ENCODE assay signal across 8 mouse cellular contexts in the genomic region with DNA sequence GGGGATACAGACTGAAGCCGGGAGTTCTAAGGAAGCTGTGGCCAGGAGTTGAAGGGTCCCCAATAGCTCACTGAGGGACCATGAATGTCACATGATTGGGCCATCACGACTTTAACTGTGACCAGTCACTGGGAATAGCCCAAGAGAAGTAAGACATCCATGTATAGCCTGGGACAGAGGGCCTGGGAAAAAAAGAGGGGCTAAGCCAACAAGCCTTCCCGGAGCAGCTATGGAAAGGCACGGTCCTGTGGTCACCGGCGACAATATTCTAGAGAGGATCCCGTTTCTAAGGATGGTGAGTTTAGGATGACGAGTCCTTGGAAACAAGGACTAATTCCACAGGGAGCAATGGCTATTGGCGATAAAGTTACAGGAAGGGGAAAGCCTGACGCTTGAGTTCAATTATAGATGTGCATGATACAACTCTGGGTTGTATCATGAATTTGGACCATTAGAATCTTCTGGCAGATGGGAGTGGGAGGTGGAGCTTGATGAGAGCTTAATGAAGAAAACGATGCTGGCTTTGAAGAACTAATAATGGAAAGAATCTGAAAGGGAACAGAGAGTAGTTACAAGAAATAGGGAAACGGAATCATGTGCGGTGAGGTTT.
A peak's percentile ranks its signal among the peaks of the same experiment; 100 is the strongest.
DNase-seq lines count a peak whose midpoint lies in the region; ATAC-seq and TF ChIP-seq lines count a peak whose summit lies in the region.

No protein-coding gene starts in this region.

- peak overlapping the region; percentile 76 for H3K4me2 ChIP-seq in neural tube, embryonic 11.5 days (ENCODE audit: low read depth)
- H3K4me2 ChIP-seq in intestine, postnatal 0 days (replicated peaks; ENCODE audit: low read depth): peak overlapping the region; percentile 96

- peak; percentile 27 for DNase-seq in cerebellum, adult 8-10 months
- DNase-seq in cerebellum, adult 9-10 months: no peak
- no peak for DNase-seq in neural tube, embryonic 11.5 days (ENCODE audit: low spot score)
- no peak for DNase-seq in neural tube, embryonic 10.5 days (ENCODE audit: extremely low spot score, low spot score)
- DNase-seq in frontal cortex, adult 2 months (ENCODE audit: extremely low spot score in 1 of 2, low spot score in 1 of 2): no peak
- DNase-seq in left cerebral cortex, adult 18-20 months (ENCODE audit: low spot score in 2 of 2): no peak

- 36% methylated on average over 13 of the region's 13 CpGs for WGBS in neural tube, embryonic 11.5 days
- 47% methylated on average over 13 of the region's 13 CpGs for WGBS in intestine, postnatal 0 days
- WGBS in small intestine, adult 2 months: 66% methylated on average over 13 of the region's 13 CpGs

- TF ChIP-seq POLR2A in small intestine, adult 2 months (IDR thresholded peaks at IDR 0.05; ENCODE audit: low read depth, low read length): no peak

- ATAC-seq in neural tube, embryonic 11.5 days (ENCODE audit: insufficient read depth, low FRiP score, low TSS enrichment): peak; percentile 33
- no peak for ATAC-seq in intestine, postnatal 0 days

- H3K27ac ChIP-seq in neural tube, embryonic 11.5 days (ENCODE audit: low read depth, low read length): peak overlapping the region; percentile 34; the same call in 1 of the 2 replicates
- H3K27ac ChIP-seq in intestine, postnatal 0 days (ENCODE audit: low read depth, low read length): no peak overlapping the region
- H3K27ac ChIP-seq in small intestine, adult 2 months (ENCODE audit: insufficient read depth, low read depth, low read length): no peak overlapping the region

- H3K27me3 ChIP-seq in neural tube, embryonic 11.5 days (ENCODE audit: control insufficient read depth, insufficient read depth, low read length): no peaks in the 10 kb centered on the region
- no peaks in the 10 kb centered on the region for H3K27me3 ChIP-seq in intestine, postnatal 0 days (replicated peaks; ENCODE audit: control insufficient read depth, insufficient read depth, low read length)
- H3K27me3 ChIP-seq in small intestine, adult 2 months (ENCODE audit: control insufficient read depth, insufficient read depth, low read length): no peaks in the 10 kb centered on the region

- H3K9me3 ChIP-seq in neural tube, embryonic 11.5 days (ENCODE audit: control insufficient read depth, low read length): no peaks in the 10 kb centered on the region
- no peaks in the 10 kb centered on the region for H3K9me3 ChIP-seq in intestine, postnatal 0 days (ENCODE audit: control insufficient read depth)

- TF ChIP-seq CTCF in intestine, postnatal 0 days (IDR thresholded peaks at IDR 0.05; ENCODE audit: low read depth): no peak
- no peak for TF ChIP-seq CTCF in small intestine, adult 2 months (IDR thresholded peaks at IDR 0.05; ENCODE audit: extremely low read depth, insufficient read length, insufficient replicate concordance, low read depth, low read length)

- H3K4me1 ChIP-seq in neural tube, embryonic 11.5 days (ENCODE audit: control insufficient read depth, insufficient read depth, low read length): no peaks in the 10 kb centered on the region
- H3K4me1 ChIP-seq in intestine, postnatal 0 days (replicated peaks; ENCODE audit: control insufficient read depth, insufficient read depth, low read length): no peaks in the 10 kb centered on the region
- no peaks in the 10 kb centered on the region for H3K4me1 ChIP-seq in small intestine, adult 2 months (ENCODE audit: control insufficient read depth, insufficient read depth, insufficient read length, low read length)

- H3K36me3 ChIP-seq in neural tube, embryonic 11.5 days (ENCODE audit: control insufficient read depth, insufficient read depth, low read length): no peaks in the 10 kb centered on the region
- no peaks in the 10 kb centered on the region for H3K36me3 ChIP-seq in intestine, postnatal 0 days (ENCODE audit: control insufficient read depth, insufficient read depth)
- H3K36me3 ChIP-seq in small intestine, adult 2 months (ENCODE audit: control insufficient read depth, insufficient read depth, low read length): no peaks in the 10 kb centered on the region

- peak overlapping the region; percentile 75 for H3K9ac ChIP-seq in neural tube, embryonic 11.5 days (ENCODE audit: low read length)
- H3K9ac ChIP-seq in intestine, postnatal 0 days (ENCODE audit: low read depth, low read length): peak overlapping the region; percentile 59

- peak overlapping the region; percentile 49 for H3K4me3 ChIP-seq in neural tube, embryonic 11.5 days (ENCODE audit: low read depth, low read length)
- peak overlapping the region; percentile 63 for H3K4me3 ChIP-seq in intestine, postnatal 0 days (ENCODE audit: low read depth, low read length)
- peak overlapping the region; percentile 73 for H3K4me3 ChIP-seq in small intestine, adult 2 months (ENCODE audit: low read depth, low read length)
